Mouse (Mus musculus) forebrain, postnatal 0 days (tissue): Measurements from ENCODE around the gene Maml3. TPM values are rescaled to one million over a fixed set of nuclear protein-coding genes. Genes with fewer than 3 reads are reported as not detected.

ENCODE experiments used
- ATAC-seq: fragments of 200-750 bp; cut with Nextera tagmentation; 2 replicates; pipeline ENCODE4 v1.8.0; 2017; ENCODE audit warnings: mild to moderate bottlenecking, moderate library complexity
- DNase-seq: peaks from one replicate; pipeline ENCODE4 v3.0.0-alpha.2; 2015
- H3K27ac ChIP-seq: fragments of 300-500 bp; sonication (generic); 2 replicates; pipeline ENCODE4 v1.5.1; 2014; ENCODE audit warnings: low read depth, mild to moderate bottlenecking, antibody characterized with exemption, low read length, moderate library complexity, mixed read lengths
- H3K27me3 ChIP-seq: fragments of 300-500 bp; sonication (generic); 2 replicates; pipeline ENCODE4 v1.6.1; 2014; ENCODE audit warnings: mild to moderate bottlenecking, low read length, mixed read lengths; ENCODE audit not compliant: insufficient read depth
- H3K36me3 ChIP-seq: fragments of 300-500 bp; sonication (generic); 2 replicates; pipeline ENCODE4 v1.6.1; 2014; ENCODE audit warnings: mild to moderate bottlenecking, moderate library complexity; ENCODE audit not compliant: insufficient read depth
- H3K4me1 ChIP-seq: fragments of 300-500 bp; sonication (generic); 2 replicates; pipeline ENCODE4 v1.6.1; 2014; ENCODE audit warnings: antibody characterized with exemption; ENCODE audit not compliant: insufficient read depth
- H3K4me2 ChIP-seq: fragments of 300-500 bp; sonication (generic); 2 replicates; pipeline ENCODE4 v1.6.1; 2014; ENCODE audit warnings: low read depth, mild to moderate bottlenecking, moderate library complexity
- H3K4me3 ChIP-seq: fragments of 300-500 bp; sonication (generic); 2 replicates; pipeline ENCODE4 v1.5.1; 2014; ENCODE audit warnings: low read depth, low read length, mixed read lengths
- H3K9ac ChIP-seq: fragments of 300-500 bp; sonication (generic); 2 replicates; pipeline ENCODE4 v1.6.1; 2014; ENCODE audit warnings: mild to moderate bottlenecking
- H3K9me3 ChIP-seq: fragments of 300-500 bp; sonication (generic); 2 replicates; pipeline ENCODE4 v1.6.1; 2016; ENCODE audit warnings: low read length
- CTCF ChIP-seq: sonication (generic); IDR thresholded peaks from 2 replicates; pipeline ENCODE4 v1.5.1; 2016; ENCODE audit warnings: antibody characterized with exemption, control low read depth, low read depth
- WGBS: fragments of 180-500 bp; shearing (Covaris S2); extraction: QIAGEN DNeasy Blood & Tissue Kit; methylation state at CpG from one replicate; pipeline ENCODE4 v1.1.7; 2014; 5-methylcytosine and 5-hydroxymethylcytosine counted together
- polyA plus RNA-seq: library from polyadenylated mRNA; unstranded; fragments of >200 nt; fragmentation: Nextera tagmentation; extraction: Ambion mirVana; gene quantifications from 2 replicates; pipeline ENCODE4 v1.2.1, GENCODE M21; 2015
- total RNA-seq: library from RNA; depleted of rRNA; stranded (reverse); fragments of >200 nt; gene quantifications from 2 replicates; pipeline ENCODE4 v1.2.3, GENCODE M21; 2014

Gene Maml3
- total and polyA plus RNA-seq, 2 experiments from 2014 or later = 3.1 to 14.9 TPM

DNA sequence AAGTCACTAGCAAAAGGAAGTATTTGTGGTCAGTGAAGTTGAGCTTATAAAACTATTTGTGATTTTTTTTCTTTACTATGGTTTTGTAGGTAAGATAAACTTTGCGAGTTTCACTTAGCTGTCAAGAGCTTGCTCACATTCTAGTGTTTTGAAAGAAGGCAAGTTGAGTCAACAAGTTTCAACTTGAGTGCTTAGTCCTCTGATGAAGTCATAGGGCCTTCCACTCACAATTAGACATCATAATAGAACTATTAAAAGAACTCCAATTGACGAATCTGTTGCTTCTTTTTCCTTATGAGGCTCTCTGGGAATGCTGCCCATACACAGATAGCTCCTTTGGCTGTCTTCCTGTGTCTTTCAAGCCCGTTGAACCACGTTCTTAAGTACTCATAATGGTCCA, 16.0 kb upstream of the Maml3 start:
- Histone ChIP-seq H3K4me3 (no peak overlapping the region), H3K36me3 (no peaks in the 10 kb centered on the region), H3K4me2 (no peak overlapping the region), H3K27ac (no peak overlapping the region), H3K9me3 (no peaks in the 10 kb centered on the region), H3K27me3 (no peaks in the 10 kb centered on the region), H3K4me1 (no peaks in the 10 kb centered on the region), H3K9ac (no peak overlapping the region)
- 40% methylated on average over 4 of the region's 4 CpGs for WGBS
- DNase-seq (no peak), ATAC-seq (no peak)
- TF ChIP-seq CTCF = no peak

GRCm38 (mm10) chr3:52119216-52119615, 14.3 kb upstream of the Maml3 start:
- WGBS = 80% methylated on average over 7 of the region's 7 CpGs
- no peak overlapping the region for H3K4me3 ChIP-seq
- DNase-seq (no peak), ATAC-seq (no peak)
- no peak overlapping the region for H3K27ac ChIP-seq
- H3K4me2 ChIP-seq = no peak overlapping the region
- H3K36me3 ChIP-seq = no peaks in the 10 kb centered on the region
- no peak overlapping the region for H3K9ac ChIP-seq
- no peaks in the 10 kb centered on the region for H3K4me1 ChIP-seq
- TF ChIP-seq CTCF = no peak
- H3K9me3 ChIP-seq = no peaks in the 10 kb centered on the region
- H3K27me3 ChIP-seq = no peaks in the 10 kb centered on the region

- WGBS = 66% methylated on average over 9 of the region's 9 CpGs
- no peaks in the 10 kb centered on the region for H3K4me1 ChIP-seq
- no peak for DNase-seq
- H3K27ac ChIP-seq = no peak overlapping the region
- H3K4me2 ChIP-seq = no peak overlapping the region
- no peak overlapping the region for H3K4me3 ChIP-seq
- H3K27me3 ChIP-seq = no peaks in the 10 kb centered on the region
- no peak overlapping the region for H3K9ac ChIP-seq
- TF ChIP-seq CTCF = no peak
- no peak for ATAC-seq
- no peaks in the 10 kb centered on the region for H3K36me3 ChIP-seq
- H3K9me3 ChIP-seq = no peaks in the 10 kb centered on the region
Measured at GRCm38 (mm10) chr3:52115421-52115820, 10.5 kb upstream of the Maml3 start.

DNA sequence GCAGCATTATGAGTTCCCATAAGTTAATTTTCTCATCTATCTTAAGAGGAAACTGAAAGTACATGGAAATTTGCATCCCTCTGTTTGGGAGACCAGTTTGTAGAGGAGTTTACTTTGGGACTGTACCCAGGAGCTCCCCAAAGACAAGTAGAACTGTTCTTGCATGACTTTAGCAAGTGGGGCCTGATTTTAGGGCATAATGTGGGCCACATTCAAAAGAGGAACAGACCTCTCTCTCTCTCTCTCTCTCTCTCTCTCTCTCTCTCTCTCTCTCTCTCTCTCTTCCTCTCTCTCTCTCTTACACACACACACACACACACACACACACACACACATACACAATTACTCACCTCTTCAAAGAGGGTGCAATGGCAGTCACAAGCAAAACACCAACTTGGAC, 3.2 kb upstream of the Maml3 start:
- H3K4me3 ChIP-seq = no peak overlapping the region
- TF ChIP-seq CTCF = no peak

GRCm38 (mm10) chr3:52105156-52105555, 280 bp upstream of the Maml3 start:
- Histone ChIP-seq H3K27me3 (no peaks in the 10 kb centered on the region), H3K4me3 (peak overlapping the region; percentile 76), H3K27ac (peak overlapping the region; percentile 98), H3K4me2 (peak overlapping the region; percentile 98), H3K9ac (peak overlapping the region; percentile 88), H3K9me3 (no peaks in the 10 kb centered on the region), H3K36me3 (no peaks in the 10 kb centered on the region), H3K4me1 (no peaks in the 10 kb centered on the region)
- WGBS = under 1% methylated on average over 18 of the region's 20 CpGs
- DNase-seq (peak; percentile 66), ATAC-seq (no peak)
- no peak for TF ChIP-seq CTCF

More for the DNA sequence above, 3.2 kb upstream of the Maml3 start:
- H3K36me3 ChIP-seq = no peaks in the 10 kb centered on the region
- no peak overlapping the region for H3K4me2 ChIP-seq
- H3K9ac ChIP-seq = no peak overlapping the region
- H3K27ac ChIP-seq = no peak overlapping the region
- ATAC-seq = no peak
- no peaks in the 10 kb centered on the region for H3K27me3 ChIP-seq
- H3K9me3 ChIP-seq = no peaks in the 10 kb centered on the region
- H3K4me1 ChIP-seq = no peaks in the 10 kb centered on the region
- no peak for DNase-seq

- TF ChIP-seq CTCF = no peak
- H3K27ac ChIP-seq = peak overlapping the region; percentile 98
- DNase-seq (no peak), ATAC-seq (no peak)
- H3K36me3 ChIP-seq = no peaks in the 10 kb centered on the region
- peak overlapping the region; percentile 76 for H3K4me3 ChIP-seq
- H3K9me3 ChIP-seq = no peaks in the 10 kb centered on the region
- peak overlapping the region; percentile 98 for H3K4me2 ChIP-seq
- no peaks in the 10 kb centered on the region for H3K27me3 ChIP-seq
- WGBS = under 1% methylated on average over 16 of the region's 16 CpGs
- H3K4me1 ChIP-seq = no peaks in the 10 kb centered on the region
- H3K9ac ChIP-seq = peak overlapping the region; percentile 88
Measured at GRCm38 (mm10) chr3:52104208-52104607, 668 bp downstream of the Maml3 start.

- peak overlapping the region; percentile 76 for H3K4me3 ChIP-seq
- no peaks in the 10 kb centered on the region for H3K4me1 ChIP-seq
- peak overlapping the region; percentile 88 for H3K9ac ChIP-seq
- peak overlapping the region; percentile 98 for H3K27ac ChIP-seq
- ATAC-seq = no peak
- no peaks in the 10 kb centered on the region for H3K36me3 ChIP-seq
- no peaks in the 10 kb centered on the region for H3K27me3 ChIP-seq
- no peak for TF ChIP-seq CTCF
- H3K9me3 ChIP-seq = no peaks in the 10 kb centered on the region
- H3K4me2 ChIP-seq = peak overlapping the region; percentile 98
- DNase-seq = peak; percentile 49
- WGBS = under 1% methylated on average over 55 of the region's 55 CpGs
Measured at GRCm38 (mm10) chr3:52103531-52104181, 1.2 kb downstream of the Maml3 start.
